Mouse (Mus musculus): ENCODE data around the gene Fthl17f. TPM values are rescaled to one million over a fixed set of nuclear protein-coding genes. Genes with fewer than 3 reads are reported as not detected.
"Not testable (repeated sequence)": the region's sequence is repeated elsewhere in the genome, so short reads cannot be mapped to it uniquely, and the experiment has no call there.

The Fthl17f gene
- polyA plus RNA-seq (2014; fragmentation: Nextera tagmentation; extraction: Ambion mirVana): not detected in 2 replicates

DNA sequence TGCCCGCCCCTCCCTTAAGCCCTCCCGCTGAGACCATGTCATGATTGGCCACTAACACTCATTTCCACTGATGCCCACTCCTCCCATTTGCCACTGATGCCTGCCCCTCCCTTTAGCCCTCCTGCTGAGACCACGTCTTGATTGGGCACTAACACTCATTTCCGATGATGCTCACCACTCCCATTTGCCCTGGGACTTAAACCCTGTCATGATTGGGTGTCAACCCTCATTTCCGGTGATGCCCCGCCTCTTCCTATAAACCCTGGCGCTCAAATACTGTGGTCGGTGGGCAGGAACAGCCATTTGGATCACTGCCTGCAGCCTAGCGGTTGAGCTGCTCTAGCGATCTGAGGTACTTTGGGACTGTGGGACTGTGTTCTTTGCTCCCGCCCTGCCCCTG, at the start of gene Fthl17f:
Fthl17f (plus strand) TSS at position 301 of the 400 bp plus-strand sequence.
- not testable (repeated sequence) for DNase-seq (ENCODE audit: low spot score, missing footprints); H3K4me1 ChIP-seq (ENCODE audit: control insufficient read depth, insufficient read depth, low read length); H3K36me3 ChIP-seq (ENCODE audit: control insufficient read depth, insufficient read depth, low read length); H3K27me3 ChIP-seq (ENCODE audit: control insufficient read depth, insufficient read depth, low read length); H3K9me3 ChIP-seq (ENCODE audit: control insufficient read depth, low read length); H3K27ac ChIP-seq (ENCODE audit: low read depth, low read length); H3K4me2 ChIP-seq; H3K4me3 ChIP-seq (ENCODE audit: low read depth, low read length); H3K9ac ChIP-seq (ENCODE audit: low read length); ATAC-seq (ENCODE audit: low FRiP score)
- 86% methylated on average over 11 of the region's 11 CpGs for WGBS

- Histone ChIP-seq H3K9ac (ENCODE audit: low read length) (no peak overlapping the region), H3K4me1 (ENCODE audit: control insufficient read depth, insufficient read depth, low read length) (no peaks in the 10 kb centered on the region), H3K9me3 (ENCODE audit: control insufficient read depth, low read length) (no peaks in the 10 kb centered on the region), H3K4me3 (ENCODE audit: low read depth, low read length) (no peak overlapping the region), H3K27me3 (ENCODE audit: control insufficient read depth, insufficient read depth, low read length) (no peaks in the 10 kb centered on the region), H3K4me2 (no peak overlapping the region), H3K27ac (ENCODE audit: low read depth, low read length) (no peak overlapping the region), H3K36me3 (ENCODE audit: control insufficient read depth, insufficient read depth, low read length) (no peaks in the 10 kb centered on the region)
- ATAC-seq (ENCODE audit: low FRiP score): no peak
- DNase-seq (ENCODE audit: low spot score, missing footprints): no peak
- 82% methylated on average over 1 of the region's 1 CpGs for WGBS
These were observed 46.7 kb upstream of the Fthl17f start for GRCm38 (mm10) chrX:9016079-9016478.

DNA sequence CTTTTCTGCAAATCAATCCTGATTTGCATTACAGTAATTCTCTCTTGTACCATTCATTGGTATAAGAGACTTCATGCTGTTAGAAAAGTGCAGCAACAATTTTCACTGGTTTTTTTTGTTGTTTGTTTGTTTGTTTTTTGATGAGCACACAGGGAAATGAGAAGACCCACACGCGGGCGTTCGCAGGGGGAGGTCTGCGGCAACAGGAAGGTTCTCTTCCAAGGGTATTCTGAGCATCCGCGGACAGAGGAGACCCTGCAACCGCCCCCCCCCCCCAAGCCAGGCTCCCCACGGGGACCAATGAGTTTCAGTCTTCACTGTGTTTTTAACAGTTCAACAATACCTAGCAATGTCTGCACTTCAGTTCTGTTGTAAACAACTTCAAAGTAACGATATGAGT, 43.3 kb upstream of the Fthl17f start:
- Histone ChIP-seq H3K9me3 (ENCODE audit: control insufficient read depth, low read length) (no peaks in the 10 kb centered on the region), H3K4me1 (ENCODE audit: control insufficient read depth, insufficient read depth, low read length) (no peaks in the 10 kb centered on the region), H3K9ac (ENCODE audit: low read length) (no peak overlapping the region), H3K36me3 (ENCODE audit: control insufficient read depth, insufficient read depth, low read length) (no peaks in the 10 kb centered on the region), H3K27me3 (ENCODE audit: control insufficient read depth, insufficient read depth, low read length) (no peaks in the 10 kb centered on the region), H3K4me2 (no peak overlapping the region), H3K27ac (ENCODE audit: low read depth, low read length) (no peak overlapping the region), H3K4me3 (ENCODE audit: low read depth, low read length) (no peak overlapping the region)
- 59% methylated on average over 10 of the region's 10 CpGs for WGBS
- DNase-seq (ENCODE audit: low spot score, missing footprints) (no peak), ATAC-seq (ENCODE audit: low FRiP score) (no peak)

GRCm38 (mm10) chrX:9033193-9033592, 29.6 kb upstream of the Fthl17f start, which contains the start of gene Fthl17e:
TSS of gene Fthl17e (plus strand) at chrX:9033493.
- not testable (repeated sequence) for H3K36me3 ChIP-seq (ENCODE audit: control insufficient read depth, insufficient read depth, low read length); H3K27ac ChIP-seq (ENCODE audit: low read depth, low read length); H3K9me3 ChIP-seq (ENCODE audit: control insufficient read depth, low read length); H3K27me3 ChIP-seq (ENCODE audit: control insufficient read depth, insufficient read depth, low read length); H3K9ac ChIP-seq (ENCODE audit: low read length); H3K4me1 ChIP-seq (ENCODE audit: control insufficient read depth, insufficient read depth, low read length); ATAC-seq (ENCODE audit: low FRiP score); H3K4me3 ChIP-seq (ENCODE audit: low read depth, low read length); DNase-seq (ENCODE audit: low spot score, missing footprints); H3K4me2 ChIP-seq
- 100% methylated on average over 1 of the region's 10 CpGs for WGBS

- WGBS: 41% methylated on average over 3 of the region's 4 CpGs
- H3K27ac ChIP-seq (ENCODE audit: low read depth, low read length); H3K4me1 ChIP-seq (ENCODE audit: control insufficient read depth, insufficient read depth, low read length); ATAC-seq (ENCODE audit: low FRiP score); DNase-seq (ENCODE audit: low spot score, missing footprints); H3K36me3 ChIP-seq (ENCODE audit: control insufficient read depth, insufficient read depth, low read length); H3K4me2 ChIP-seq; H3K4me3 ChIP-seq (ENCODE audit: low read depth, low read length); H3K9me3 ChIP-seq (ENCODE audit: control insufficient read depth, low read length); H3K27me3 ChIP-seq (ENCODE audit: control insufficient read depth, insufficient read depth, low read length); H3K9ac ChIP-seq (ENCODE audit: low read length): not testable (repeated sequence)
These were observed 21.2 kb upstream of the Fthl17f start for GRCm38 (mm10) chrX:9041611-9042010.

- 29% methylated on average over 6 of the region's 9 CpGs for WGBS
- not testable (repeated sequence) for H3K4me2 ChIP-seq; H3K4me1 ChIP-seq (ENCODE audit: control insufficient read depth, insufficient read depth, low read length); H3K27me3 ChIP-seq (ENCODE audit: control insufficient read depth, insufficient read depth, low read length); H3K36me3 ChIP-seq (ENCODE audit: control insufficient read depth, insufficient read depth, low read length); H3K4me3 ChIP-seq (ENCODE audit: low read depth, low read length); H3K9me3 ChIP-seq (ENCODE audit: control insufficient read depth, low read length); H3K27ac ChIP-seq (ENCODE audit: low read depth, low read length); ATAC-seq (ENCODE audit: low FRiP score); H3K9ac ChIP-seq (ENCODE audit: low read length)
- DNase-seq (ENCODE audit: low spot score, missing footprints): peak; percentile 74
These were observed 1.9 kb upstream of the Fthl17f start for GRCm38 (mm10) chrX:9060952-9061351.

GRCm38 (mm10) chrX:9062101-9062500, 714 bp upstream of the Fthl17f start:
- Histone ChIP-seq H3K4me1 (ENCODE audit: control insufficient read depth, insufficient read depth, low read length) (no peaks in the 10 kb centered on the region), H3K36me3 (ENCODE audit: control insufficient read depth, insufficient read depth, low read length) (no peaks in the 10 kb centered on the region), H3K27ac (ENCODE audit: low read depth, low read length) (no peak overlapping the region), H3K27me3 (ENCODE audit: control insufficient read depth, insufficient read depth, low read length) (no peaks in the 10 kb centered on the region), H3K9me3 (ENCODE audit: control insufficient read depth, low read length) (no peaks in the 10 kb centered on the region), H3K9ac (ENCODE audit: low read length) (no peak overlapping the region), H3K4me3 (ENCODE audit: low read depth, low read length) (no peak overlapping the region), H3K4me2 (no peak overlapping the region)
- DNase-seq (ENCODE audit: low spot score, missing footprints) (no peak), ATAC-seq (ENCODE audit: low FRiP score) (no peak)
- WGBS: 86% methylated on average over 4 of the region's 4 CpGs

DNA sequence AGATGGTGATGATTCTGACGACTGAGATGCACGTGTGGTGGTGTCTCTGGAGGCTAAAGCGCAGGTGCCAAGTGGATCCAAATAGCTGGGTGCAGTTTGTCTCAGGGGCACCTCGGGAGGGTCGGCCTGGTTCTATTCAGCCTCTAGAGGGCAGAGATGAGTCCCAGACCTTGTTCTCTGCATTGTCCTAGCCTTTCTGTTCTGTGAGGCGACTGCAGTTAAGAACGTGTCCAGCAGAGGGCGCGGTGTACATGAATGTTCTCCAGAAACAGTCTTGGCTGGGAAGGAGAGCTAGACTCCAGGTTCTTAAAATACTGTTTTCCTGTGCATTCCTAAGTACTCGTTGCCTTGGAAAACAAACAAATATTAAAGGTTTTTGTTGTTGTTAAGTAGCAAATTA, 14.9 kb downstream of the Fthl17f start:
- not testable (repeated sequence) for H3K4me2 ChIP-seq; H3K9me3 ChIP-seq (ENCODE audit: control insufficient read depth, low read length); H3K27ac ChIP-seq (ENCODE audit: low read depth, low read length); H3K36me3 ChIP-seq (ENCODE audit: control insufficient read depth, insufficient read depth, low read length); H3K4me3 ChIP-seq (ENCODE audit: low read depth, low read length); H3K9ac ChIP-seq (ENCODE audit: low read length); H3K4me1 ChIP-seq (ENCODE audit: control insufficient read depth, insufficient read depth, low read length); H3K27me3 ChIP-seq (ENCODE audit: control insufficient read depth, insufficient read depth, low read length); ATAC-seq (ENCODE audit: low FRiP score); DNase-seq (ENCODE audit: low spot score, missing footprints)
- WGBS: 11% methylated on average over 5 of the region's 10 CpGs

- not testable (repeated sequence) for H3K4me1 ChIP-seq (ENCODE audit: control insufficient read depth, insufficient read depth, low read length); H3K27ac ChIP-seq (ENCODE audit: low read depth, low read length); H3K36me3 ChIP-seq (ENCODE audit: control insufficient read depth, insufficient read depth, low read length); H3K9me3 ChIP-seq (ENCODE audit: control insufficient read depth, low read length); H3K4me3 ChIP-seq (ENCODE audit: low read depth, low read length); H3K4me2 ChIP-seq; DNase-seq (ENCODE audit: low spot score, missing footprints); H3K9ac ChIP-seq (ENCODE audit: low read length); H3K27me3 ChIP-seq (ENCODE audit: control insufficient read depth, insufficient read depth, low read length); ATAC-seq (ENCODE audit: low FRiP score)
These were observed 32.3 kb downstream of the Fthl17f start for GRCm38 (mm10) chrX:9095066-9095465.

GRCm38 (mm10) chrX:9104262-9104661, 41.4 kb downstream of the Fthl17f start, which contains the start of gene 4930402K13Rik:
TSS of gene 4930402K13Rik (plus strand) at chrX:9104562.
- Histone ChIP-seq H3K36me3 (ENCODE audit: control insufficient read depth, insufficient read depth, low read length) (no peaks in the 10 kb centered on the region), H3K9me3 (ENCODE audit: control insufficient read depth, low read length) (no peaks in the 10 kb centered on the region), H3K4me2 (no peak within 1 kb of the TSS), H3K4me1 (ENCODE audit: control insufficient read depth, insufficient read depth, low read length) (no peaks in the 10 kb centered on the region), H3K4me3 (ENCODE audit: low read depth, low read length) (no peak within 1 kb of the TSS), H3K27ac (ENCODE audit: low read depth, low read length) (no peak within 1 kb of the TSS), H3K27me3 (ENCODE audit: control insufficient read depth, insufficient read depth, low read length) (no peaks in the 10 kb centered on the region), H3K9ac (ENCODE audit: low read length) (no peak within 1 kb of the TSS)
- ATAC-seq (ENCODE audit: low FRiP score) (no peak), DNase-seq (ENCODE audit: low spot score, missing footprints) (no peak)
- WGBS: 85% methylated on average over 6 of the region's 6 CpGs

All from midbrain, embryonic 11.5 days (tissue).